Mouse (Mus musculus): Measurements from ENCODE around the gene Cdh4. TPM values are rescaled to one million over a fixed set of nuclear protein-coding genes. Genes with fewer than 3 reads are reported as not detected.

Cdh4 gene
- polyA plus RNA-seq, 1 experiment from 2014 or later: 43.0 TPM

DNA sequence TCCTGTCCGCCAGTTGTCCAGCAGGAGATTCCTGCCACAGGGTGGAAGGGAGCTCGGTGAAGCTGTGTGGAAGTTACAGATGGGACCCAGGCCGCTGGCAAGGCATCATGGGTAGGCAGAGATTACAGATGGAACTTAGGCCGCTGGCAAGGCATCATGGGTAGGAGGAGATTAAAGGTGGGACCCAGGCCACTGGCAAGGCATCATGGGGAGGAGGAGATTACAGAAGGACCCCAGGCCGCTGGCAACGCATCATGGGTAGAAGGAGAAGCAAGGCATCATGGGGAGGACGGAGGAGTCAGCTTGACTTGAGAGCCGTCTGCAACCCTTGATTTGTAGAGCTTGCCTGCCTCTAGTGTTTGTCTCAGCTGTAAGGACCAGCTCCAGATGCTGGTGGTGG is 281.2 kb downstream of the Cdh4 start:
- Histone ChIP-seq H3K36me3 (ENCODE audit: control insufficient read depth, insufficient read depth, low read length) (no peaks in the 10 kb centered on the region), H3K4me3 (ENCODE audit: low read length) (no peak overlapping the region), H3K27ac (ENCODE audit: low read depth, low read length) (no peak overlapping the region), H3K9me3 (ENCODE audit: control insufficient read depth, low read length) (no peaks in the 10 kb centered on the region), H3K27me3 (replicated peaks; ENCODE audit: control insufficient read depth, insufficient read depth, low read length) (no peaks in the 10 kb centered on the region), H3K9ac (ENCODE audit: low read depth, low read length) (no peak overlapping the region), H3K4me2 (ENCODE audit: low read length) (no peak overlapping the region), H3K4me1 (ENCODE audit: control insufficient read depth, insufficient read depth, low read depth, low read length) (peaks cover 5% of the 10 kb centered on the region; the same call in 1 of the 2 replicates)
- no peak for ATAC-seq
- WGBS: 97% methylated on average over 7 of the region's 8 CpGs

DNA sequence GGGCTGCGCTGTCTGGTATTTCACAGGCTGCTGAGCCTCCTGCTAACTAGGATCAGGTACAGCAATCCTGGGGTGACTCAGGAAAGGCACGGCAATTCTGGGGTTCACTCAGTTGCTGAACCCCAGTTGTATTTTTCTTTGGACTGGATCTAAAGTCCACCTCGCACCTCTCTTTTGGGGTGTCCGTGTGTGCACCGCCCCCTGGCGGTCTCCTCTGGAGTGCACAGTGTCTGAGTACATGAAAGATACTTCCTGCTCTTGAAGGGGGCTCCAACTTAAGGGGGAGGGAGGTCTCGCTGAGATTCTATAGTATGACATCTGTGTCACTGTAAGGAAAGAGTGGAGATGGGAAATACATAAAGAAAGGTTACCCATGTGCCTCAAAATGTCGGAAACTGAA is 286.8 kb downstream of the Cdh4 start:
- H3K4me2 ChIP-seq (ENCODE audit: low read length): no peak overlapping the region
- H3K27ac ChIP-seq (ENCODE audit: low read depth, low read length): no peak overlapping the region
- peaks cover 12% of the 10 kb centered on the region for H3K4me1 ChIP-seq (ENCODE audit: control insufficient read depth, insufficient read depth, low read depth, low read length)
- H3K9ac ChIP-seq (ENCODE audit: low read depth, low read length): no peak overlapping the region
- no peaks in the 10 kb centered on the region for H3K36me3 ChIP-seq (ENCODE audit: control insufficient read depth, insufficient read depth, low read length)
- no peak for ATAC-seq
- no peak overlapping the region for H3K4me3 ChIP-seq (ENCODE audit: low read length)
- 57% methylated on average over 8 of the region's 8 CpGs for WGBS
- no peaks in the 10 kb centered on the region for H3K27me3 ChIP-seq (replicated peaks; ENCODE audit: control insufficient read depth, insufficient read depth, low read length)
- H3K9me3 ChIP-seq (ENCODE audit: control insufficient read depth, low read length): no peaks in the 10 kb centered on the region

DNA sequence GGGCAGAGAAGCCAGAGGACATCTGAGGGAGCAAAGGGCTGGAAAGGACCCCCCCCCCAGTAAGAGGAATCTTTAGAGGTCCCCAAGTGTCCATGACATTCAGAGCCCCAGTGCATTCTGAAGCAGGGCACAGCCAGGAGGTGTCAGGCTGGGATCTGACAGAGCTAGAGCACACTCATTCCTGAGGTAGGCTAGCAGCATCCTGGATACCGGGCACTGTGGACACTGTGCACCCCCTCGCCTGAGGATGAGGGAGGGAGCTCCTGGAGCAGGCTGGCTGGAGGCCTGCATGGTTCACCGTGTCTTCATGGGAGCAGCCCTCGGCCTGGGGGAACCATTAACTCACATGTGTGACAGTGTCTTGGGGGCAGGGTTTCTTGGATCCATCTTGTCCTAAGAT is 287.6 kb downstream of the Cdh4 start:
- peak; percentile 61 for ATAC-seq
- WGBS: 68% methylated on average over 4 of the region's 4 CpGs
- Histone ChIP-seq H3K9me3 (ENCODE audit: control insufficient read depth, low read length) (no peaks in the 10 kb centered on the region), H3K36me3 (ENCODE audit: control insufficient read depth, insufficient read depth, low read length) (no peaks in the 10 kb centered on the region), H3K27ac (ENCODE audit: low read depth, low read length) (no peak overlapping the region), H3K4me2 (ENCODE audit: low read length) (no peak overlapping the region), H3K4me1 (ENCODE audit: control insufficient read depth, insufficient read depth, low read depth, low read length) (peaks cover 12% of the 10 kb centered on the region), H3K27me3 (replicated peaks; ENCODE audit: control insufficient read depth, insufficient read depth, low read length) (no peaks in the 10 kb centered on the region), H3K4me3 (ENCODE audit: low read length) (no peak overlapping the region), H3K9ac (ENCODE audit: low read depth, low read length) (no peak overlapping the region)

DNA sequence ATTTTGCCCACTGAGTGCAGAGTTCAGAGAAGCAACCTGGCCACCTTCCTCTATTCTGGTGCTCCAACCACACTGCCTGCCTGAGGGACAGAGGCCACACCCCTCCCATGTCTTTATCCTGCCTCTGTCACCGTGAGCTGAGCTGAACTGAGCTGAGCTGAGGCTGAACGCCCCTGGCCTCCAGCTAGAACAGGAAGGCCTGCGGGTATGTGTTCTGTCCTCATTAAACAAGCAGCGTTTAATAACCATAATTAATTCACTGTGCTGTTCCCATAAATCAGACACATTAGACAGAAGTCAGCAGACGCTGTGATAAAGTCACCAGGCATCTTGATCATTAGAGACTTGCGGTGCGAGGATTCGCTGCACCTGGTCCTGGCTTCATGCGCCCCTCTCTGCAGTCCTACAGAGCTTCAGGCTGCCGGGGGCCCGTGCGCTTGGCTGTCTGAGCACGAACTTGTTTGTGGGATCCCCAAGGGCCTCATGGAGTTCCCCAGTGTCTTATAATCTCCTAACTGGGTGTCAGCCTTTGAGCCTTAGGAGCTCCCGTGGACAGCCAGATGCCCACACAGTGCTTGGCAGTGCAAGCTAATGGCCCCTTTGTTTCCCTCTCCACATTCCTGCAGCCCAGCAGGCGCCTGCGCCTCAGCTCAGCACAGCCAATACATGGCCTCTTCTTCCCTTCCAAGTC is 291.1 kb downstream of the Cdh4 start:
- 18% methylated on average over 16 of the region's 16 CpGs for WGBS
- Histone ChIP-seq H3K36me3 (ENCODE audit: control insufficient read depth, insufficient read depth, low read length) (no peaks in the 10 kb centered on the region), H3K4me2 (ENCODE audit: low read length) (no peak overlapping the region), H3K9me3 (ENCODE audit: control insufficient read depth, low read length) (no peaks in the 10 kb centered on the region), H3K27ac (ENCODE audit: low read depth, low read length) (peak overlapping the region; percentile 16; the same call in 1 of the 2 replicates), H3K27me3 (replicated peaks; ENCODE audit: control insufficient read depth, insufficient read depth, low read length) (no peaks in the 10 kb centered on the region), H3K9ac (ENCODE audit: low read depth, low read length) (peak overlapping the region; percentile 23; the same call in 1 of the 2 replicates), H3K4me3 (ENCODE audit: low read length) (no peak overlapping the region), H3K4me1 (ENCODE audit: control insufficient read depth, insufficient read depth, low read depth, low read length) (peaks cover 12% of the 10 kb centered on the region)
- peak; percentile 63 for ATAC-seq

DNA sequence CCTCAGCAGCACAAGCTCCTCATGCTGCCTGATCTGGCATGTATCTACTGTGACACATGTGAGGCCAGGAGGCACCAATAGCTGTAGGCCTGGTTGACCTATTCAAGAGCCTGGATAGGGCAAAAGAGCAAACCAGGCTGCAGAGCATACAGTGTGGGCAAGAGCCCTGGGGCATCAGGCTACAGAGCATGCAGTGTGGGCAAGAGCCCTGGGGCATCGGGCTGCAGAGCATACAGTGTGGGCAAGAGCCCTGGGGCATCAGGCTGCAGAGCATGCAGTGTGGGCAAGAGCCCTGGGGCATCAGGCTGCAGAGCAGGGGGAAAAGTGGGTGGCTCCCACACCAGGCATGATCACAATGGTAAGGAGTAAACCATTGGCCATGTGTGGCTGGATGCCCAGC is 300.2 kb downstream of the Cdh4 start:
- no peaks in the 10 kb centered on the region for H3K27me3 ChIP-seq (replicated peaks; ENCODE audit: control insufficient read depth, insufficient read depth, low read length)
- H3K27ac ChIP-seq (ENCODE audit: low read depth, low read length): no peak overlapping the region
- no peaks in the 10 kb centered on the region for H3K36me3 ChIP-seq (ENCODE audit: control insufficient read depth, insufficient read depth, low read length)
- no peak overlapping the region for H3K4me2 ChIP-seq (ENCODE audit: low read length)
- peak; percentile 52 for ATAC-seq
- H3K4me3 ChIP-seq (ENCODE audit: low read length): no peak overlapping the region
- WGBS: 100% methylated on average over 1 of the region's 1 CpGs
- H3K9me3 ChIP-seq (ENCODE audit: control insufficient read depth, low read length): no peaks in the 10 kb centered on the region
- no peak overlapping the region for H3K9ac ChIP-seq (ENCODE audit: low read depth, low read length)
- H3K4me1 ChIP-seq (ENCODE audit: control insufficient read depth, insufficient read depth, low read depth, low read length): no peaks in the 10 kb centered on the region

DNA sequence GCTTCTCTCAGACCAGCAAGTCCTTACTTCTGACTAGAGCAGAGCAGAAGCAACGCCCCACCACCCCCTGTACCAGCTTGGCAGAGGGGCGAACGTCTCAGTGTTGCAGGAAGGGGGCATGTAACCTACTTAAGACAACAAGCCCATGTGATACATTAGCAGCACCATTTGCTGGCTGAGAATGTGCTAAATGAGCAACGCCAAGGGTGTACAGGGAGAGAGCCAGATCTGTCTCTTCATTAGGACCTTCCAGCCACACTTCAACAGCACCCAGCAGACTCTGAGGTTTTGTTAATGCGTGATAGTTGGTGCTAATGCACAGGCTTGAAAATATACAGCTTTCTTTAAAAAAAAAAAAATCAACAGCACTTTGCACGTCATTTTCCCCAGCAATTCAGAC is 300.6 kb downstream of the Cdh4 start:
- Histone ChIP-seq H3K9ac (ENCODE audit: low read depth, low read length) (no peak overlapping the region), H3K27ac (ENCODE audit: low read depth, low read length) (no peak overlapping the region), H3K4me2 (ENCODE audit: low read length) (no peak overlapping the region), H3K9me3 (ENCODE audit: control insufficient read depth, low read length) (no peaks in the 10 kb centered on the region), H3K36me3 (ENCODE audit: control insufficient read depth, insufficient read depth, low read length) (no peaks in the 10 kb centered on the region), H3K4me3 (ENCODE audit: low read length) (no peak overlapping the region), H3K27me3 (replicated peaks; ENCODE audit: control insufficient read depth, insufficient read depth, low read length) (no peaks in the 10 kb centered on the region), H3K4me1 (ENCODE audit: control insufficient read depth, insufficient read depth, low read depth, low read length) (no peaks in the 10 kb centered on the region)
- 0 out of 2 replicates have a peak, but pooled peaks have one; percentile 9 for ATAC-seq
- 80% methylated on average over 6 of the region's 6 CpGs for WGBS

DNA sequence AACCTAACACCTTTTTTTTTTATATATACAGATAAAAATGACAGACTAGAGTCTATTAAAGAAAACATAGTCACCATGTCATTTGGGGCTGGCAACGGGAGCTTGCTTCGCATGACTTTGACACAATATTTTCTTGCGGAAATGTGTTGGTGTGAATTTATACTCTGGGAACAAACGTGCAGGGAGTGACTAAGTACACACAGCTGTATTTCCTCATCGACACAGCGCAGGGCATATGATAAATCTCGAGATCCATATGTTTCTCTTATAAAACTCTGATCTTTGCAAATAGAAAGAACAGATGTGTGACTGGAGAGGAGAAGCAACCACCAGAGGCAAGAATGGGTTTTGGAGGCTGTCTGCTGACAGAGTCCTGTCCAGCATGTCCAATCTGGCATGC is 304.3 kb downstream of the Cdh4 start:
- Histone ChIP-seq H3K4me3 (ENCODE audit: low read length) (no peak overlapping the region), H3K36me3 (ENCODE audit: control insufficient read depth, insufficient read depth, low read length) (no peaks in the 10 kb centered on the region), H3K27me3 (replicated peaks; ENCODE audit: control insufficient read depth, insufficient read depth, low read length) (no peaks in the 10 kb centered on the region), H3K9ac (ENCODE audit: low read depth, low read length) (no peak overlapping the region), H3K9me3 (ENCODE audit: control insufficient read depth, low read length) (no peaks in the 10 kb centered on the region), H3K4me1 (ENCODE audit: control insufficient read depth, insufficient read depth, low read depth, low read length) (no peaks in the 10 kb centered on the region), H3K27ac (ENCODE audit: low read depth, low read length) (no peak overlapping the region), H3K4me2 (ENCODE audit: low read length) (no peak overlapping the region)
- 88% methylated on average over 7 of the region's 7 CpGs for WGBS
- ATAC-seq: no peak

DNA sequence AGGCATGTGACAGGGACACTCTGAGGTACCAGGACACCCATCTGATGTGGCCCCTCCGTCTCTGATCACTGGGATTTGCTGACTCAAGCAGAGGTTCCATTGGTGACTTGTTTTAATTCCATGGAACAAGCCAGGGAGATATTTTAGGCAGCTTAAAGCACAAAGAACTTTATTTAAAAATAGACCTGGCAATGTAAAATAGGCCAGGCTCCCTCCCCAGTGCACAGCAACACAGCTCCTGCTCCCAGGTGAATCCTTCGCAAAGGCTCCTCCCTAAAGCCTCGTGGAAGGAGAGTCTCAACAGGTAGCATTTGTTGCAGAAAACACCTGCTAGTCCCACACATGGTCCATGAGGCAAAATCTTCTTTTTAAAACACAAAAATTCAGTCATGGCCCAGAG is 307.2 kb downstream of the Cdh4 start:
- no peak for ATAC-seq
- WGBS: 79% methylated on average over 3 of the region's 3 CpGs

DNA sequence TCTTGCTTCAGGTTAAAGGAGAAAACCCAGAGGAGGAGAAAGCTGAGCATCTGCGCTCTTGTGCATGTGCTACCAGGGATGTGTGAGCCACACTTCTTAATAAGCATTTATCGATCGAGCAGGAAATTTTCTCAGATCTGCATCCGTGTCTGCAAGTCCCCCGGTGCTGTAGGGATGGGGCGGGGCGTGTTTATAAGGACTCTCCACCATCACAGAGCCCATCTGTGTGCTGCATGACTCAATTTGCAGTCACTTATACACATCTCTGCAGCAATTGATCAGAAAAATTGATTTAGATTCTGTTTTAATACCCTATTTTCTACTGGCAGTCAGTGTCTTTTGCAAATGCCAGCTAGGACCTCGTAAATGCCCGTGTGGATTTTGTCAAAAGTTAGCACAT is 311.6 kb downstream of the Cdh4 start:
- no peak overlapping the region for H3K4me3 ChIP-seq (ENCODE audit: low read length)
- ATAC-seq: no peak
- H3K9ac ChIP-seq (ENCODE audit: low read depth, low read length): no peak overlapping the region
- no peaks in the 10 kb centered on the region; the same call in 1 of the 2 replicates for H3K4me1 ChIP-seq (ENCODE audit: control insufficient read depth, insufficient read depth, low read depth, low read length)
- H3K27ac ChIP-seq (ENCODE audit: low read depth, low read length): no peak overlapping the region
- H3K27me3 ChIP-seq (replicated peaks; ENCODE audit: control insufficient read depth, insufficient read depth, low read length): no peaks in the 10 kb centered on the region
- H3K36me3 ChIP-seq (ENCODE audit: control insufficient read depth, insufficient read depth, low read length): no peaks in the 10 kb centered on the region
- WGBS: 66% methylated on average over 9 of the region's 9 CpGs
- no peak overlapping the region for H3K4me2 ChIP-seq (ENCODE audit: low read length)
- H3K9me3 ChIP-seq (ENCODE audit: control insufficient read depth, low read length): no peaks in the 10 kb centered on the region

More for the DNA sequence above, 307.2 kb downstream of the Cdh4 start:
- H3K27me3 ChIP-seq (replicated peaks; ENCODE audit: control insufficient read depth, insufficient read depth, low read length): no peaks in the 10 kb centered on the region
- no peaks in the 10 kb centered on the region for H3K9me3 ChIP-seq (ENCODE audit: control insufficient read depth, low read length)
- H3K4me1 ChIP-seq (ENCODE audit: control insufficient read depth, insufficient read depth, low read depth, low read length): no peaks in the 10 kb centered on the region; the same call in 1 of the 2 replicates
- no peaks in the 10 kb centered on the region for H3K36me3 ChIP-seq (ENCODE audit: control insufficient read depth, insufficient read depth, low read length)
- H3K9ac ChIP-seq (ENCODE audit: low read depth, low read length): no peak overlapping the region
- H3K27ac ChIP-seq (ENCODE audit: low read depth, low read length): no peak overlapping the region
- H3K4me3 ChIP-seq (ENCODE audit: low read length): no peak overlapping the region
- H3K4me2 ChIP-seq (ENCODE audit: low read length): no peak overlapping the region
